Mouse (Mus musculus) embryo, embryonic 10 days (tissue): ENCODE measurements around the gene Aven.

Experiments
- DNase-seq: peaks from one replicate; pipeline ENCODE4 v3.0.0-alpha.2; 2015; ENCODE audit warnings: low spot score

Gene Aven

DNA sequence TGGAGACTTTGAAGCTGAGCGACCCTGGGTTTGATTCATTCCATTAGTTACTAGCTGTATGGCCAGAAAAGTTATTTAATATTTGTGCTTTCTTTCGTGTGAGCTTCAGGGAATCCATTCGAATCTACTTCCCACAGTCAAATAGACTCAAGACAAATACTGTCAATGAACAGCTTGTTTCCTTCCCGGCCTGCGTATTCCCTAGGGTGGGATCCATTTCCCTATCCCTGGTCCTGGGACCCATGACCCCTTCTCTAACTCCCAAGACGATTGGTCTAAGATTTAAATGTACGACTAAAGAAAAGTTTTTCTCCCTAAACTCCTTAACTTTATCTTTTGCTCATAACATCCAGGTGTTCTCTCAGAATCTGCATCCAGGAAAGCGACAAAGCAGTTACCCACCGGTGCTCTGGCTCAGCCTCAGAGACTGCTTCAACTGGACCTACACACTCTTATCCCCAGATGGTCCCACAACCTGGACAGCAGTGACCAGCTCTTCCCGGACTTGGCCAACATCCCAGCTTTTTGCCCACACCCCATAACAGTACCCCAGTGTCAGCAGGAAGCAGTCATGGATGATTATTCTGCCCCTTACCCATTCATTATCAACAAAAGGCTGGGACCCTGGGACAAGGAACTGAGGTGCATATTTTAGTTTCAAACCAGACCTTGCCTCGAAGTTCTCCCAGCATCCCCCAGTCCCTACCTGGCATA lies 2.1 kb upstream of the Aven start:
- DNase-seq: no peak

GRCm38 (mm10) chr2:112491629-112492028 lies 1.1 kb upstream of the Aven start:
- no peak for DNase-seq

DNA sequence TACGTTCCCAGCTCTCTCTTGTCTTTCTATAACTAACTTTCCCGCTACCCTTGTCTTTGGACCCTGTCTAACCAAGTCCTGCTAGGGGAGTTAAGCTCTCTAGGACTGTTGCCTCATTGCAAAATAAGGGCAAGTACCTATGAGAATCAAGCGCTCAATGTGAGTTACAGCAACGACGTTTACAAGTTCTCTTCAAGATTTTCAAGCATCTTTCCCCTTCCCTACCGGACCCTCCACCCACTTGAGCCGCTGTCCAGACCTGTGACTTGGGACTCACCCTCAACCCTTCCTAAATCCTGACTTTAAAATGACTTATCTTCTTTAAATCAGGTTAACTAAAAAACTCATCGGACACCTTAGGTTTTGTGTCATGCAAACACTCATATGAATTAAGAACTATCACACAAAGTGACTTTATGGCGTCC lies 321 bp upstream of the Aven start:
- peak; percentile 51 for DNase-seq

DNA sequence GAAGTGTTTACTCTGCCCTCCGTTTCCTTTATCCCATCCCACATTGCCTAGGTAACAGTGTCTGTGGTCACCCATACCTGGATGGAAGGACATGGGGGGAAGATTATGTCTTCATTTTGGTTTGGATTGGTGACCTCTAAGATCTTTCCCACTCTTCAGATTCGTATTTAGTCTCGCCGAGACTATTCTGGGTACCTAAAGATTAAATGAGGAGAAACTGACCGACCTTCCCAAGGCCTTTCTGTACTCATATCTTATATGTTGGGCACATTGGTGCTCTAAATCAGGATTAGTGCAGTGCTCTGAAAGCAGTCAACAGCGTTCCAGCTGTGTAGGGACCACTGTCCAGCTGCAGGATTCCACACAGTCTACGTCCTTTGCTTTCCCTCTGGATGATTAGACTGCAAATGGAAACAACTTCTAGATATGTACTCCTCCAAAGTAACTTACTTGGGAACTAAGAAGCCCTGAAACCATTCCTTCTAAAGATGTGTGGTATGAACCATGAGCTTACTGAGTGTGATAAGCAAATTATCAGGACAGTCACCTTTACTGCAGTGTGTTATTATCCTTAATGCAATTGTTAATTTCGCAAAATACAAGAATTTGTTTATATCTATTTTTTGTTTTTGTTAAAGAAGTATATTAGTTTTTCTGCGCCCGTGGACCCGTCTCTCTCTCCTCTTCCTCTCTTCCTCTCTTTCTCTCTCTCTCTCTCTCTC lies 936 bp downstream of the Aven start:
- no peak for DNase-seq

- no peak for DNase-seq
Observed at GRCm38 (mm10) chr2:112497851-112498250, 5.1 kb downstream of the Aven start.

DNA sequence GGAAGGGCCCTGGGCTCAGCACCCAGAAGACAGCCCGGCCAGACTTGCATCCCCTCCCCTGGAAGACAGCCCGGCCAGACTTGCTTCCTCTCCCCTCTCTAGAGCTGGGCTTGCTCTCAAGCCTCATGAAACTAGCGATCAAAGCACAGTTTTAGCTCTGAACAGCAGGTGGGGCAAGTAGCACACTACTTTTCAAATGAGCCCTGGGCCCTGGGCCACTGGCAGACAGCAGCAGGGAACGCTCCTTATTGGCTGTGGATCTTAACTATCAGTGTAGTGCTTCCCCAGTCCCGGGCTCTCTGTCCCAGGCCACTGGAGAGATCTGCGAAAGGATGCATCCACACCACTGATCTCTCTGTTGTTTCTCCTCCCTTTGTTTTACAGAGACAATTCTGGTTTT lies 8.4 kb downstream of the Aven start:
- DNase-seq: peak; percentile 90

DNA sequence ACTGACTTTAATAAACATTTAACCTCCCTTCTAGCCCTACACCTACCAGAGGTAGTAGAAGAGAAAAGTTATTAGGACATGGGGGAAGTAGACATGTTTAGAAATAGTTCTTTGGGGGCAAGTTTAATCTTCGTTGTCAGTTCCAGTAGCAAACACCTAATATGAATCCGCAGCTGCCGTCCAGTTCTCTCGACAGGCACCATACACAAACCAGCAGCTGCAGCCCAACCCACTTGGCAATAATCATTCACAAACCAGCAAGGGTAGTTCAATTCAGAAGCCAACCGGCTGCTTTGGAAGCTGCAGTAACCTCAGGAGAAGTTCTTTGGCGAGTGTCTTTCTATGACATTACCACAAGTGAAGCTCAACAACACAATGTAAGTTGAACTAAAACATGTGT lies 11.2 kb downstream of the Aven start:
- DNase-seq: no peak

- DNase-seq: no peak
Observed at GRCm38 (mm10) chr2:112506841-112507435, 14.2 kb downstream of the Aven start.

- DNase-seq: no peak
Observed at GRCm38 (mm10) chr2:112507444-112507843, 14.7 kb downstream of the Aven start.

DNA sequence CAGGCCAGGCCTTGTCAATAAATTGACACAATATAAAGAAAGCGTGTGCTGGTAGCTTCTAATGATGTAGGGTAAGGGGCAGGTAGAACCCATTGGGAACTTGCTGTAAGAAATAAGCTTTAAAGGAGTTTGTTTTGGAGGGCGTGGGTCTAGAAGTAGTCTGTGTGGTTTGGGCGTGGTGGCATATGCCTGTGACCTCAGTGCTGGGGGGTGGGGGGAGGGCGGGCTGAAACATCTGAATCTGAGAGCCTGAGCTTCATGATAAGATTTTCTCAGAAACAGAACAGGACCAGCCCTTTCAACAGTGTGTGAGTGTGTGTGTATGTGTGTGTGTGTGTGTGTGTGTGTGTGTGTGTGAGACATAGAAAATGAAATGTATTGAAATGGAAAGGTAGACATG lies 17.4 kb downstream of the Aven start:
- no peak for DNase-seq

DNA sequence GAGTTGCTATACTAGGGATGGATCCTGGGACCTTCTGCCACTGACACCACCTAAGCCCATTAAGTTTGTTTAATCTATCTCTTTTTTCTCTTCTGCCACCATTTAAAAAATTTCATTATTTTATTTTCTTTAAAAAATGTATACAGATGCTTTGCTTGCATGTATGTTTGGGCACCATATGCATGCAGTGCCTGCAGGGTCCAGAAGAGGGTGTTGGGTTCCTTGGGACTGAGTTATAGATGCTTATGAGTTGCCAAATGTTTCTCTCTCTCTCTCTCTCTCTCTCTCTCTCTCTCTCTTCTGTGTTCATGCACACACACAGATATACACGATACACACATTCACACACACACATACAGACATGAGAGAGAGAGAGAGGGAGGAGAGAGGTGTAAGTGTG lies 20.3 kb downstream of the Aven start:
- DNase-seq: no peak

GRCm38 (mm10) chr2:112516728-112517127 lies 24.0 kb downstream of the Aven start:
- DNase-seq: no peak

- no peak for DNase-seq
Observed at GRCm38 (mm10) chr2:112517218-112517617, 24.5 kb downstream of the Aven start.

DNA sequence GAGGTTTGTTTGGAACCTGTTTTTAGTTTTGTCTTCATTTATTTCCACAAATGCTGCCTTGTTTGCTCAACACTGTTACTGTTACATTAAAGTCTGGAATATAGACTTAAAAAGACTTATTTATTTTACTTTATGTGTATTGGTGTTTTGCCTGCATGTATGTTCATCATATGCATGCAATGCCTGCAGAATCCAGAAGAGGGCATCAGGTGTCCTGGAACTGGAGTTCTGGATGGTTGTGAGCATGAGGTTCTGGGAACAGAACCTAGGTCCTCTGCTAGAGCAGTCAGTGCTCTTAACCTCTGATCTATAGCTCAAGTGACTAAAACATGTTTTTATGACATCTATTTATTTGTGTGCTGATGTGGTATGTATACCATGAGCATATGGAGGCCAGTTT lies 25.8 kb downstream of the Aven start:
- DNase-seq: no peak

- no peak for DNase-seq
Observed at GRCm38 (mm10) chr2:112520526-112521482, 28.0 kb downstream of the Aven start.

GRCm38 (mm10) chr2:112526933-112527332 lies 34.2 kb downstream of the Aven start:
- no peak for DNase-seq

DNA sequence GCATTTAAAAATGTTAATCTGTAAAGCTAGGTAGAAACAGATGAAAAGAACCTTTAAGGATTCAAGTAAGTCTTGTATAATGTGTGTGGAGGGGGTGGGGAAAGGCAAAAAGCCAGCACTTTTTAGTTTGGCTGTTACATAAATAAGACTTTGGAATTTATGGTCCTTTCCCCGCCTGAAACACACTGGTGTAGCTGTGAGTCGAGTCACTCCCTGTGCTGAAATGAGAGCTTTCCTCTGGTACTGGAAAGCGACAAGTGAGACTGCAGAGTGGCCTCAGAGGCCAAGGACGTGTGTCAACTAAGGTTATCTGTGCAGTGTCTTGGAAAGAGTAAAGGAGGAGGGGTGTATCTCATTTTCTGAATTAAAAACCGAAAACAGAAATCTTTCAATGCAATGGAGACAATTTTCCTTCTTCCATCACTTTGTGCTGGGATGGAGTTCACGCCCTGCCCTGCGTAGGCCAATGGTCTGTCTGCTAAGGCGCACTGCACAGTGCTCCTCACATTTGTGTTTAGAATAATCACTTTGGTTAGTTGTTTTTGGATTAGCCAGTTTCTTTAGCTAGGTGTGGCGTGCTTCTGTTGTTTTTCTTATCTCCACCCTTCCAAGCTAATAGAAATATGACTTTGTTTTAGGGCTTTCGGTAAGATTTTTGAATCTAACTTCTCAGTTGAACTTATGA lies 40.2 kb downstream of the Aven start:
- peak; percentile 15 for DNase-seq

DNA sequence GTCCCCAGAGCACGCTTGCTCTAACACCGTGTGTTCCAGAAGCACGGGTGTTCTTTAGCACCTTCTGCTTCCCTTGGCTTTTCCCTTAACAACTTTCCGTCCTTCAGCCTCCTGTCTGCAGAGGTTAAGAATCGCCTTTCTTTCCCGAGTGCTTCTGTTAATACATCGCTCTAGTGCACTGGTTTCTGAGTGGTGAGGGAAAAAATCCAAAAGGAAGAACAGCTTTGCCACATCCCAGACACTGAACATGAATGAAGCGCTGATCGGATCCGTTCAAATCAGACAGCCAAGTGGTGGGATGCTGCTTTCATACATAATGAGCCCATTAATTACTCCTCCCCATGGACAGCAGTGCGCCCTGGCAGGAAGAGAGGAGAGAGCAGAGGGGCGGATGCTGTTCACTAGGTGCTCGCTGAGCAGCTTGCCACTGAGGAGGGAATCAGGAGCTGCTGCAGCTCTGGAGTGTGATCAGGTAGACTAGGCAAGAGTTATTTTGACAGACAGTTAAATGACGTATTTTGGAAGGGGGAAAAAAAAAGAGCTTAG lies 42.0 kb downstream of the Aven start:
- peak; percentile 6 for DNase-seq

DNA sequence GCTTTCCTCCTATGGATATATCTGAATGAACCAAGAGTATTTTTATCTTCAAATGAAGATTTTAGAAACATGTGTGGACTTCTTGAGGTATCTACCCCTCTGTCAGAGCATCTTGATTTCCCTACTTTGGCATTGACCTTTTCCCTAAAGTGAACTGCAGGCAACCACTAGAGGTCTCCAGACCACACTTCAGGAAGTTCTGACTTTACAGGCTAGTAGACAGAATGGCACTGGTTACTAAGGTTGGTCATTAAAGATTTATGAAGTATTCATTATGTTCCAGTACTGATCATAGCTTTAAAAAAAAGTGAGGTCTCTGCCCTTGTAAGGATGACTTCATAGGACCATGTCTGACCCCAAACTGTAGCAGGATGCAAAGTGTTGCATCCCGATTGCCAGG lies 46.0 kb downstream of the Aven start:
- peak; percentile 37 for DNase-seq

DNA sequence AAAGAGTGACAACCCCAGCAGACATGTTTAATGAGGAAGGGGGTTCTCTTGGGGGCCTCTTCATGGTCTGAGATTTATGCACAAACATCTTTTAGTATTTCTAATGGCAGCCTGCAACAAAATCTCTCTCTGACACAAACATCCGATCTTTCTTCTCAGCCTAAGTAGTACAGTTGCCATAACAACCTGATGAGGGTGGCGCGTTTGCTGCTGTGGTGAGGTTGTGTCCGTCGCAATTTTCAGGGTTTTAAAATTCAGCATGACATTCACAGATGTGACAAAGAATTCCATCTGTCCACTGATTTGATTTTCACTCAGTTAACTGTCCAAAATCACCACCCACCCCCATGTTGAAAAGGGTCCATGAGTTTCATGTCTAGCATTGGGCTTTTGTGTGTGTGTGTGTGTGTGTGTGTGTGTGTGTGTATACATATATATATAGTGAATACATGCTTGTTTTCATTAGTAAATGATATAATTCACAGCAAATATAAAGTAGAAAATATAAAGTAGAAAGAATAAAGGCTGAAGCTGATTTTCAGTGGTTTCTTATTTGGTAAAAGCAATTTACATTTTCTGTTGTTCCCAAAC lies 49.0 kb downstream of the Aven start:
- no peak for DNase-seq

DNA sequence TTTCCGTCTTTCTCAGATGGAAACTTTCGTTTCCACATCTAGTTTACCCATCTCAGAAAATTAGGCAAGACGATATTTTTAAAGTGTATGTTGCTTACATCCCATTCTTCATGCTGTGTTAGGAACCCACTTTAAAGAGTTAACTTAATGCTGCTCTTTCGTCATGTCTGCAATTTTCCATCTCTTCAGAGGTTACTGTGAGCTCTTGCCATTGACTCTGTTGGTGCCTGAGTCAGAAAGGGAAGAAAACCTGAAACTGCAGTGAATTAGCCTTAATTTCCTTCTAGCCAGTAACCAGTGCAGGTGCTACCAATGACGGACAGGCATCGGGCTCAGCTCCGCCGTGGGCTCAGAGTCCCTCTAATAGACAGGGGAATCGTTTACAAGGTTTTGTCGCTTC lies 63.8 kb downstream of the Aven start:
- no peak for DNase-seq
